Mouse (Mus musculus) embryonic facial prominence, embryonic 15.5 days (tissue): Measurements from ENCODE around the gene Zfp335. TPM values are rescaled to one million over a fixed set of nuclear protein-coding genes. Genes with fewer than 3 reads are reported as not detected.

ENCODE experiments used
- ATAC-seq: fragments of 200-750 bp; cut with Nextera tagmentation; 2 replicates; pipeline ENCODE4 v1.8.0; 2017; ENCODE audit warnings: low read depth, moderate TSS enrichment; ENCODE audit not compliant: insufficient number of reproducible peaks, low FRiP score, low TSS enrichment
- H3K27ac ChIP-seq: fragments of 300-500 bp; sonication (generic); replicated peaks from 2 replicates; pipeline ENCODE4 v1.5.1; 2015; ENCODE audit warnings: mild to moderate bottlenecking, inconsistent platforms
- H3K27me3 ChIP-seq: fragments of 300-500 bp; sonication (generic); 2 replicates; pipeline ENCODE4 v1.6.1; 2015; ENCODE audit warnings: inconsistent platforms
- H3K36me3 ChIP-seq: fragments of 300-500 bp; sonication (generic); 2 replicates; pipeline ENCODE4 v1.6.1; 2015; ENCODE audit warnings: mild to moderate bottlenecking, inconsistent platforms
- H3K4me1 ChIP-seq: fragments of 300-500 bp; sonication (generic); 2 replicates; pipeline ENCODE4 v1.6.1; 2015; ENCODE audit warnings: inconsistent platforms
- H3K4me2 ChIP-seq: fragments of 300-500 bp; sonication (generic); replicated peaks from 2 replicates; pipeline ENCODE4 v1.6.1; 2015; ENCODE audit warnings: mild to moderate bottlenecking, inconsistent platforms
- H3K4me3 ChIP-seq: fragments of 300-500 bp; sonication (generic); replicated peaks from 2 replicates; pipeline ENCODE4 v1.5.1; 2015; ENCODE audit warnings: mild to moderate bottlenecking, inconsistent platforms
- H3K9ac ChIP-seq: fragments of 300-500 bp; sonication (generic); 2 replicates; pipeline ENCODE4 v1.6.1; 2015; ENCODE audit warnings: inconsistent platforms
- H3K9me3 ChIP-seq: fragments of 300-500 bp; sonication (generic); replicated peaks from 2 replicates; pipeline ENCODE4 v1.6.1; 2016; ENCODE audit warnings: inconsistent platforms
- WGBS: fragments of 180-500 bp; shearing (Covaris S2); methylation state at CpG from one replicate; pipeline ENCODE4 v1.1.7; 2015; 5-methylcytosine and 5-hydroxymethylcytosine counted together
- polyA plus RNA-seq: library from polyadenylated mRNA; unstranded; fragments of >200 nt; fragmentation: Nextera tagmentation; extraction: Ambion mirVana; gene quantifications from 2 replicates; pipeline ENCODE4 v1.2.1, GENCODE M21; 2015

Gene Zfp335
- polyA plus RNA-seq, 1 experiment from 2014 or later, result 16.0 TPM

- H3K9ac ChIP-seq, result no peak overlapping the region
- peaks cover 27% of the 10 kb centered on the region; the same call in 1 of the 2 replicates for H3K36me3 ChIP-seq
- ATAC-seq, result no peak
- H3K27ac ChIP-seq, result no peak overlapping the region
- H3K4me1 ChIP-seq, result no peaks in the 10 kb centered on the region
- WGBS, result 53% methylated on average over 3 of the region's 3 CpGs
- H3K27me3 ChIP-seq, result no peaks in the 10 kb centered on the region
- H3K9me3 ChIP-seq, result no peaks in the 10 kb centered on the region
- H3K4me3 ChIP-seq, result no peak overlapping the region
- no peak overlapping the region for H3K4me2 ChIP-seq
Observed at GRCm38 (mm10) chr2:164845782-164846181, 65.8 kb downstream of the Zfp335 start.

Other genes starting within 250 kb of the Zfp335 start
- gene Wfdc11, start 237.7 kb downstream of the Zfp335 start, polyA plus RNA-seq, result not detected in 2 replicates
- 0.16 and 0.71 TPM in 2 replicates for gene Wfdc13, start 226.7 kb downstream of the Zfp335 start, polyA plus RNA-seq
- not detected in 2 replicates for gene Spint4, start 213.3 kb downstream of the Zfp335 start, polyA plus RNA-seq
- not detected in 2 replicates for gene Spint5, start 196.5 kb downstream of the Zfp335 start, polyA plus RNA-seq
- 2.2 and 3.2 TPM in 2 replicates for gene Wfdc3, start 165.8 kb downstream of the Zfp335 start, polyA plus RNA-seq
- 66.3 and 67.5 TPM in 2 replicates for gene Dnttip1, start 165.8 kb downstream of the Zfp335 start, polyA plus RNA-seq
- 297 and 302 TPM in 2 replicates for gene Ube2c, start 141.9 kb downstream of the Zfp335 start, polyA plus RNA-seq
- 383 and 528 TPM in 2 replicates for gene Tnnc2, start 131.8 kb downstream of the Zfp335 start, polyA plus RNA-seq
- gene Snx21, start 125.9 kb downstream of the Zfp335 start, polyA plus RNA-seq, result 37.1 and 37.3 TPM in 2 replicates
- 20.7 and 20.9 TPM in 2 replicates for gene Acot8, start 106.9 kb downstream of the Zfp335 start, polyA plus RNA-seq
- 7.3 and 7.6 TPM in 2 replicates for gene Zswim3, start 106.7 kb downstream of the Zfp335 start, polyA plus RNA-seq
- gene Zswim1, start 89.1 kb downstream of the Zfp335 start, polyA plus RNA-seq, result 18.2 and 20.1 TPM in 2 replicates
- gene Spata25, start 83.2 kb downstream of the Zfp335 start, polyA plus RNA-seq, result not detected in 2 replicates
- 174 and 175 TPM in 2 replicates for gene Ctsa, start 78.9 kb downstream of the Zfp335 start, polyA plus RNA-seq
- gene Neurl2, start 78.3 kb downstream of the Zfp335 start, polyA plus RNA-seq, result 8.5 and 9.0 TPM in 2 replicates
- gene Pltp, start 54.0 kb downstream of the Zfp335 start, polyA plus RNA-seq, result 66.8 and 77.0 TPM in 2 replicates
- gene Pcif1, start 32.5 kb downstream of the Zfp335 start, polyA plus RNA-seq, result 65.7 and 74.8 TPM in 2 replicates
- gene Mmp9, start 29.0 kb upstream of the Zfp335 start, polyA plus RNA-seq, result 41.4 and 46.1 TPM in 2 replicates
- gene Slc12a5, start 49.0 kb upstream of the Zfp335 start, polyA plus RNA-seq, result 0.72 and 0.85 TPM in 2 replicates
- gene Ncoa5, start 123.1 kb upstream of the Zfp335 start, polyA plus RNA-seq, result 66.8 and 67.0 TPM in 2 replicates
- gene Cd40, start 143.9 kb upstream of the Zfp335 start, polyA plus RNA-seq, result 4.7 and 7.7 TPM in 2 replicates
- not detected in 2 replicates for gene 1700025C18Rik, start 179.0 kb upstream of the Zfp335 start, polyA plus RNA-seq